Mouse (Mus musculus): ENCODE data around the gene Mgat3. TPM values are rescaled to one million over a fixed set of nuclear protein-coding genes. Genes with fewer than 3 reads are reported as not detected.

The Mgat3 gene
- polyA plus RNA-seq, 1 experiment from 2014 or later: 9.9 TPM

DNA sequence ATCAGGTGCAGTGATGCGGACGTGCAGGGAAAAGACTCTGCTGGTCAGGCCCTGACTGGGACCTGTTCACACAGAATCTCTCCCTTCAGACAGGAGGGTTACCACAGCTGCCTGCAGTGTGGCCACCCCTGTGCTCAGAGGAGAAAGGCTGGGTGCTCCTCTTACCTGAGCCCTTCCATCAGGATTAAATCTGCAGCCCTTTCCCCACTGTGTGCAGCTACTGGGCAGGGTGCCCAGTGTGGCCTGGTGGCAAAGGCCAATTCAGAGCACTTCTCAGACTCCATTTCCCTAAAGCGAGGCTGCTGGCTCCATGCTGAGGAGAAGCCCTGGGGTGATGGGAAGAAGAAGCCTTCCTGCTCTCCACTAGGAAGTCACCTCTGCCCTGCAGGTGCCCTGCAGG, 12.3 kb upstream of the Mgat3 start:
- H3K9me3 ChIP-seq (replicated peaks; ENCODE audit: control insufficient read depth, low read length): no peaks in the 10 kb centered on the region
- no peak overlapping the region for H3K9ac ChIP-seq (replicated peaks; ENCODE audit: low read length)
- no peak overlapping the region for H3K27ac ChIP-seq (replicated peaks; ENCODE audit: low read depth, low read length)
- no peak for ATAC-seq (replicated peaks; ENCODE audit: insufficient number of reproducible peaks, low FRiP score, low TSS enrichment, low read depth)
- peaks cover 15% of the 10 kb centered on the region for H3K36me3 ChIP-seq (replicated peaks; ENCODE audit: control insufficient read depth, insufficient read depth, low read depth, low read length)
- H3K4me3 ChIP-seq (ENCODE audit: low read depth, low read length): no peak overlapping the region
- H3K4me1 ChIP-seq (ENCODE audit: control insufficient read depth, insufficient read depth, low read length): peaks cover 5% of the 10 kb centered on the region
- H3K27me3 ChIP-seq (ENCODE audit: control insufficient read depth, insufficient read depth, low read length): no peaks in the 10 kb centered on the region
- no peak for DNase-seq (ENCODE audit: low spot score)
- 88% methylated on average over 3 of the region's 3 CpGs for WGBS
- H3K4me2 ChIP-seq (ENCODE audit: low read depth, low read length): no peak overlapping the region

DNA sequence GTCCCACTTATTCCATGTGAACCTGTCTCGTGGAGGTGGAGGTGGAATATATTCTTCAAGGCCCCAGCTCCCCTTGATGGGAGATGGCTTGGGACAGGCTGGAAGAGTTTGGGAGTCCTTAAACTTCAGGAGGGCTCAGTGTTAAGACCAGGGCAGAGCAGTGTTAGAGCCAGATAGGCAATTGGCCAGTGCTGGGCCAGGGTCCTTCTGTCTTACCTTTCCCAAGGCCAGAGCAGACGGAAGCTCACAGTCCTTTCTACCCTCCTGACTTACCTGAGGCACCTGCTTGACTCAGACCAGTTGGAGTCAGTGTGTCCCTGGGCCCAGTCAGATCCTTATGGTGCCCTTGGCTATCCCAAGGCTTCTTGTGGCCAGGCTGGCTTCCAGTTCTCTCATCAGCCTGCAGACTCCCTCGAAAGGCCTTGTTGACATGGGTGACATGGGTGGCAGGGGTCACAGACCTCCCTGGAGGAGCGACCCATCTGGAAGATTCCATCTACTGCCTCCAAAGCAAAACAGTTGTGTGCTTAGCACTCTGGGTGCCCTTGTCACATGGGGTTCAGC, 11.0 kb upstream of the Mgat3 start:
- no peaks in the 10 kb centered on the region for H3K27me3 ChIP-seq (ENCODE audit: control insufficient read depth, insufficient read depth, low read length)
- no peak overlapping the region for H3K4me2 ChIP-seq (ENCODE audit: low read depth, low read length)
- DNase-seq (ENCODE audit: low spot score): no peak
- no peak for ATAC-seq (replicated peaks; ENCODE audit: insufficient number of reproducible peaks, low FRiP score, low TSS enrichment, low read depth)
- H3K36me3 ChIP-seq (replicated peaks; ENCODE audit: control insufficient read depth, insufficient read depth, low read depth, low read length): peaks cover 15% of the 10 kb centered on the region
- no peak overlapping the region for H3K27ac ChIP-seq (replicated peaks; ENCODE audit: low read depth, low read length)
- no peaks in the 10 kb centered on the region for H3K9me3 ChIP-seq (replicated peaks; ENCODE audit: control insufficient read depth, low read length)
- no peak overlapping the region for H3K9ac ChIP-seq (replicated peaks; ENCODE audit: low read length)
- WGBS: 71% methylated on average over 4 of the region's 4 CpGs
- H3K4me1 ChIP-seq (ENCODE audit: control insufficient read depth, insufficient read depth, low read length): peaks cover 5% of the 10 kb centered on the region
- H3K4me3 ChIP-seq (ENCODE audit: low read depth, low read length): no peak overlapping the region

DNA sequence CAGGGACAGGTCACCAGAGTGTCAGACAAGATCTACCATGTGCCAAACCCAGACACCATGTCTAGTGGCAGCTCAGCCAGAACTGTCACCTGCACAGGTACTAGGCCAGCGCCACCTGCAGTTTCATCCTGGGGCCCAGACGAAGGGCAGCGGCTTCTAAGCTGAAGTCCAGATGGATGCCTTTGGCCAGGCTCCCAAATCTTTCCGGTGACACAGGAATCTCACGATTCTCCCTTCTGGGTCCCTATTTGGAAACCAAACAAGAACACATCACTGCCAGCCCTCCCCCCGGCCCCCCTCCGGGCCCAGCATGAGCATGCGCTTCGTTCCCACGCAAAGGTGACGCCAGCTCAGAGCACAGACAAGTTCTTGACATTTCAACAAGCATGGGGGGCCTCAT, 10.2 kb upstream of the Mgat3 start:
- ATAC-seq (replicated peaks; ENCODE audit: insufficient number of reproducible peaks, low FRiP score, low TSS enrichment, low read depth) (no peak), DNase-seq (ENCODE audit: low spot score) (no peak)
- peaks cover 5% of the 10 kb centered on the region for H3K4me1 ChIP-seq (ENCODE audit: control insufficient read depth, insufficient read depth, low read length)
- H3K27me3 ChIP-seq (ENCODE audit: control insufficient read depth, insufficient read depth, low read length): no peaks in the 10 kb centered on the region
- WGBS: 88% methylated on average over 11 of the region's 11 CpGs
- H3K4me3 ChIP-seq (ENCODE audit: low read depth, low read length): no peak overlapping the region
- H3K9ac ChIP-seq (replicated peaks; ENCODE audit: low read length): no peak overlapping the region
- H3K27ac ChIP-seq (replicated peaks; ENCODE audit: low read depth, low read length): no peak overlapping the region
- H3K4me2 ChIP-seq (ENCODE audit: low read depth, low read length): no peak overlapping the region
- peaks cover 9% of the 10 kb centered on the region for H3K36me3 ChIP-seq (replicated peaks; ENCODE audit: control insufficient read depth, insufficient read depth, low read depth, low read length)
- H3K9me3 ChIP-seq (replicated peaks; ENCODE audit: control insufficient read depth, low read length): no peaks in the 10 kb centered on the region

DNA sequence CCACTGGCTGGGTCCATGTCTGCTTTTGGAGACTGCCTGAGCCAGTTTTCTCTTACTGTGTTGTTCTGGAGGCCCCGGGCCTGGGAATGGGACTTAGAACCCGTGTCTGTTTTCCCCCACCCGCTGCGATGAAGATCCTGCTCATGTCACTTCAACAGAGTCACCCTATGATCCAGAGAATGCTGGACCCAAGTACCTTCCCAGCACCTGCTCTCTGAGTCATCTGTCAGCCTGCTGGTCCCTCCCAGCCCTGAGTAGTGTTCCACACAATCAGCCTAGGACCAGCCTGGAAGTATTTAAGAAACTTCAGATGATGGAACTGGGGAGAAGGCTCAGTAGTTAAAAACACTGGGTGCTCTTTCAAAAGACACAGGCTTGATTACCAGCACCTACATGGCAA, 9.8 kb upstream of the Mgat3 start:
- H3K4me2 ChIP-seq (ENCODE audit: low read depth, low read length): no peak overlapping the region
- H3K4me1 ChIP-seq (ENCODE audit: control insufficient read depth, insufficient read depth, low read length): peaks cover 5% of the 10 kb centered on the region
- H3K27ac ChIP-seq (replicated peaks; ENCODE audit: low read depth, low read length): no peak overlapping the region
- ATAC-seq (replicated peaks; ENCODE audit: insufficient number of reproducible peaks, low FRiP score, low TSS enrichment, low read depth) (no peak), DNase-seq (ENCODE audit: low spot score) (no peak)
- no peak overlapping the region for H3K4me3 ChIP-seq (ENCODE audit: low read depth, low read length)
- peaks cover 9% of the 10 kb centered on the region for H3K36me3 ChIP-seq (replicated peaks; ENCODE audit: control insufficient read depth, insufficient read depth, low read depth, low read length)
- WGBS: 87% methylated on average over 4 of the region's 4 CpGs
- H3K27me3 ChIP-seq (ENCODE audit: control insufficient read depth, insufficient read depth, low read length): no peaks in the 10 kb centered on the region
- H3K9ac ChIP-seq (replicated peaks; ENCODE audit: low read length): no peak overlapping the region
- H3K9me3 ChIP-seq (replicated peaks; ENCODE audit: control insufficient read depth, low read length): no peaks in the 10 kb centered on the region

DNA sequence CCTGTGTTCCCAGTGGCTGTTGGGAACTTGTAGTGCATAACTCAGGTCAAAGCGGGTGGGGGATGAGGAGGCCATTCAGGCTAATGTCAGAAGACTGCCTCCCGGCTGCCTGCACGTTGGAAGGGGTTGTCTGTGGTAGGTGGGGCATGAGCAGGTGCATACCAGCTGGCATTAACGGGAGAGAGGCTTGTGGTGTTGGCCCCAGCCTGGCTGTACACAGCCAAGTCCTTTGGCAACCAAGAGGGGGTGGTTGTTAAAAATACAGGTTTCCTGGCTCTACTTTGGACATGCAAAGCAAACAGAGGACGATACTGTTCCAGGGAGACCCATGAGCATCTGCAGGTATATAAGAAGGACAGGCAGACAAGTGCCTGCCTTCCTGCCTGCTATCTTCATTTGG, 8.1 kb upstream of the Mgat3 start:
- Histone ChIP-seq H3K4me3 (ENCODE audit: low read depth, low read length) (no peak overlapping the region), H3K27me3 (ENCODE audit: control insufficient read depth, insufficient read depth, low read length) (no peaks in the 10 kb centered on the region), H3K4me1 (ENCODE audit: control insufficient read depth, insufficient read depth, low read length) (no peaks in the 10 kb centered on the region), H3K9ac (replicated peaks; ENCODE audit: low read length) (no peak overlapping the region), H3K4me2 (ENCODE audit: low read depth, low read length) (no peak overlapping the region), H3K27ac (replicated peaks; ENCODE audit: low read depth, low read length) (no peak overlapping the region), H3K9me3 (replicated peaks; ENCODE audit: control insufficient read depth, low read length) (no peaks in the 10 kb centered on the region), H3K36me3 (replicated peaks; ENCODE audit: control insufficient read depth, insufficient read depth, low read depth, low read length) (peaks cover 5% of the 10 kb centered on the region)
- no peak for ATAC-seq (replicated peaks; ENCODE audit: insufficient number of reproducible peaks, low FRiP score, low TSS enrichment, low read depth)
- WGBS: 54% methylated on average over 5 of the region's 5 CpGs
- DNase-seq (ENCODE audit: low spot score): no peak

DNA sequence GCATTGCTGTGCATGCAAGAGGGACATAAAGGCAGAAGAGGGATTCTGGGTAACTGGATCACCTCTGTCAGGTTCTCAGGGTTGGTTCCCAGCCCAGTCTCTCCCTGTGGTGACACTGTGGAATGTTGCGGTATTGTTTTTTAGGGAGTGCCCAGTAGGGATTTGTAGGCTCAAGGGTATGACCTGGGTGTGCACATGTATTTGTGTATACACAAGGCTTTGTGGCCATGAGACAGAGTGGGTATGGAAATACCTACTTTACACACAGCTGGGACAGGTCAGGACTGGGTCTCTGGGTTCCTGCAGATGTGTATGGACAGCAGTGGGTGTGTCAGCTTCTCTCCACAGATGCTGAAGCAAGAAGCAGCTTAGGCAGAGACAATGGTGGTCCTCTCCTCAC, 4.0 kb upstream of the Mgat3 start:
- Histone ChIP-seq H3K27ac (replicated peaks; ENCODE audit: low read depth, low read length) (no peak overlapping the region), H3K27me3 (ENCODE audit: control insufficient read depth, insufficient read depth, low read length) (no peaks in the 10 kb centered on the region), H3K9ac (replicated peaks; ENCODE audit: low read length) (no peak overlapping the region), H3K9me3 (replicated peaks; ENCODE audit: control insufficient read depth, low read length) (no peaks in the 10 kb centered on the region), H3K36me3 (replicated peaks; ENCODE audit: control insufficient read depth, insufficient read depth, low read depth, low read length) (no peaks in the 10 kb centered on the region), H3K4me1 (ENCODE audit: control insufficient read depth, insufficient read depth, low read length) (peaks cover 3% of the 10 kb centered on the region), H3K4me3 (ENCODE audit: low read depth, low read length) (no peak overlapping the region), H3K4me2 (ENCODE audit: low read depth, low read length) (no peak overlapping the region)
- ATAC-seq (replicated peaks; ENCODE audit: insufficient number of reproducible peaks, low FRiP score, low TSS enrichment, low read depth) (no peak), DNase-seq (ENCODE audit: low spot score) (no peak)
- 86% methylated on average over 1 of the region's 1 CpGs for WGBS

DNA sequence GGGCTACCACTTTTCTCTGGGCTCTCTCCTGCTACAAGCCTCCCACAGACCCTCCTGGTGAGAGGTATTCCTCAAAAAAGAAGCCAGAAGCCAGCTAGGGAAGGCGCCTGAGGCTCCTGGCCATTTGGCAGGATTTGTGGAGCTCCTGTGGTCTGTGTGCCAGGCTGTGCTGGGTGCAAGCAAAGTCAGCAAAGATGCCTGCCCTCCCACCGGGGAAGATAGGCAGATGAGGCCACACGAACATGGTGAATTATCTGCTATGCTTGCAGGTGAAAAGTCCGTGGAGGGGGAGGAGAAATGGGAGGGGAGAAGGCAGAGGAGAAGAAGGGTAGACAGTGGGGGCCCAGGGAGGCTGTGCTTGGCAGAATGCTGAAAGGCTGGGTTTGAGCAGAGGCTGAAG, 3.2 kb upstream of the Mgat3 start:
- Histone ChIP-seq H3K4me1 (ENCODE audit: control insufficient read depth, insufficient read depth, low read length) (peaks cover 8% of the 10 kb centered on the region), H3K9ac (replicated peaks; ENCODE audit: low read length) (no peak overlapping the region), H3K27me3 (ENCODE audit: control insufficient read depth, insufficient read depth, low read length) (no peaks in the 10 kb centered on the region), H3K9me3 (replicated peaks; ENCODE audit: control insufficient read depth, low read length) (no peaks in the 10 kb centered on the region), H3K36me3 (replicated peaks; ENCODE audit: control insufficient read depth, insufficient read depth, low read depth, low read length) (no peaks in the 10 kb centered on the region), H3K4me3 (ENCODE audit: low read depth, low read length) (no peak overlapping the region), H3K4me2 (ENCODE audit: low read depth, low read length) (no peak overlapping the region), H3K27ac (replicated peaks; ENCODE audit: low read depth, low read length) (no peak overlapping the region)
- WGBS: 46% methylated on average over 4 of the region's 4 CpGs
- DNase-seq (ENCODE audit: low spot score) (no peak), ATAC-seq (replicated peaks; ENCODE audit: insufficient number of reproducible peaks, low FRiP score, low TSS enrichment, low read depth) (no peak)

DNA sequence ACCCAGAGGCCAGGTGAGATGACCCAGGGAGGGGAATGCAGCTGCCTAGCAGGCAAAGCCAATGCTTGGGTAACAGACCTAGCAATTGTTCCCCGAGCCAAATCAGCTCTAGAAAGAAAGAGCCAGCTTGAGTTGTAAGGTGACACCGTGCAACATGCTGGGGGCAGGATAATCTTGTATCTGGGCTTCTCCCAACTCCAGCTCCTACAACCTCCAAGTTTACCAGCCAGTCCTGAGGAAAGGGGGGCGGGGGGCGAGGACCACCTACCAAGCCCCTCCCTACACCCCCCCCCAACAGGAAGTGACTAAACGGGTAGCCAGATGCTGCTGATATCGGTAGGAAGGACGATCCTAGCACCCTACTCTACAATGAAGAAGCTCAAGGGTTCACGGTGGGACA, 2.2 kb upstream of the Mgat3 start:
- 3% methylated on average over 8 of the region's 8 CpGs for WGBS

More for the DNA sequence above, 2.2 kb upstream of the Mgat3 start:
- Histone ChIP-seq H3K4me2 (ENCODE audit: low read depth, low read length) (0 out of 2 replicates have a peak overlapping the region, but pooled peaks have one; percentile 4), H3K4me3 (ENCODE audit: low read depth, low read length) (no peak overlapping the region), H3K4me1 (ENCODE audit: control insufficient read depth, insufficient read depth, low read length) (peaks cover 8% of the 10 kb centered on the region), H3K9ac (replicated peaks; ENCODE audit: low read length) (no peak overlapping the region), H3K36me3 (replicated peaks; ENCODE audit: control insufficient read depth, insufficient read depth, low read depth, low read length) (no peaks in the 10 kb centered on the region), H3K9me3 (replicated peaks; ENCODE audit: control insufficient read depth, low read length) (no peaks in the 10 kb centered on the region), H3K27me3 (ENCODE audit: control insufficient read depth, insufficient read depth, low read length) (no peaks in the 10 kb centered on the region), H3K27ac (replicated peaks; ENCODE audit: low read depth, low read length) (no peak overlapping the region)
- ATAC-seq (replicated peaks; ENCODE audit: insufficient number of reproducible peaks, low FRiP score, low TSS enrichment, low read depth) (no peak), DNase-seq (ENCODE audit: low spot score) (peak; percentile 53)

All from embryonic facial prominence, embryonic 11.5 days (tissue).